Mouse (Mus musculus) macrophage (primary cell): ENCODE data around the gene Fmod. TPM values are rescaled to one million over a fixed set of nuclear protein-coding genes. Genes with fewer than 3 reads are reported as not detected.

Experiments
- H3K27ac ChIP-seq: fragments of 350-480 bp; formaldehyde crosslinking; 2 replicates; pipeline ENCODE4 v1.9.0; 2021
- H3K36me3 ChIP-seq: fragments of 350-480 bp; formaldehyde crosslinking; 2 replicates; pipeline ENCODE4 v1.9.0; 2021; ENCODE audit errors: inconsistent target
- H3K4me3 ChIP-seq: fragments of 350-480 bp; formaldehyde crosslinking; 2 replicates; pipeline ENCODE4 v1.9.0; 2021; ENCODE audit errors: inconsistent target
- H3K79me2 ChIP-seq: fragments of 350-480 bp; formaldehyde crosslinking; 2 replicates; pipeline ENCODE4 v1.9.0; 2021; ENCODE audit errors: inconsistent target
- WGBS: methylation state at CpG from one replicate; pipeline ENCODE4 v1.1.7; 2026; ENCODE audit warnings: inconsistent platforms; ENCODE audit not compliant: missing documents; 5-methylcytosine and 5-hydroxymethylcytosine counted together
- polyA plus RNA-seq: library from polyadenylated mRNA; stranded (reverse); fragments of 250-400 nt; gene quantifications from 3 replicates; pipeline ENCODE4 v1.2.4, GENCODE M21; 2018; ENCODE audit warnings: inconsistent platforms

Fmod gene
- polyA plus RNA-seq, 1 experiment from 2014 or later, result not detected

DNA sequence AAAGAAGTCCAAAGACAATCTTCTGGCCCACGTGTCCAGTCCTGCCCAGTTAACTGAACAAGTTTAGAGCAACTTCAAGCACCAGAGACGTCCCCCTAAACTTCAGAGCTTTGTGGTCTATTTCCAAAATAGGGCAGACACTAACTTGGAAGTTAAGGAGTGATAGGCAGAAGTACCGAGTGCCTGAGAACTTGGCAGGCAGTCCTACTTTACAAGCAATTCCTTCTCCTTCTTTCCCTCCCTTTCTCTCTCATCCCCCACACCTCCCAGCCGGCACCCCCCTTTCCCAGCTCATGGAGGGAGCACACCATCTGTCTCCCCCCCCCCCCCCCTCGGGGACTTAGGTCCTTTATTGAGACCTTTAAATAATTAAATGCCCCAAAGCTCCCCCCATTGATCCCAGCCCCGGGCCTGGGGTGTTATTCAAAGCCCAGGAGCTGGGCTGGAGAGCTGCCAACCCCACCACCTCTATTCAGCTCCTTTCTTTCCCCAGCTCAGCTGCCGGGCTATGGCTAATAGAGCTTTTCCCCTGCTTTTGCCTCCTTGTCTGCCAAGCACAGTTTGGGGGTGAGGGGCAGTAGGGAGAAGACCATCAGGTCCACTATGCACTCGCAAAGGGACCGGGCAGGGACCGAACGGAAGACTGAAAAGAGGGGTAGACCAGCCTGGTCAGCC is 25.5 kb downstream of the Fmod start:
- Histone ChIP-seq H3K79me2 (no peaks in the 10 kb centered on the region), H3K27ac (0 out of 2 replicates have a peak overlapping the region, but pooled peaks have one; percentile 81), H3K4me3 (no peak overlapping the region), H3K36me3 (no peaks in the 10 kb centered on the region)
- 55% methylated on average over 11 of the region's 11 CpGs for WGBS

GRCm38 (mm10) chr1:134063086-134063772 is 26.2 kb downstream of the Fmod start:
- peak overlapping the region; percentile 81 for H3K27ac ChIP-seq
- 19% methylated on average over 31 of the region's 33 CpGs for WGBS
- no peak overlapping the region for H3K4me3 ChIP-seq
- no peaks in the 10 kb centered on the region for H3K79me2 ChIP-seq
- no peaks in the 10 kb centered on the region for H3K36me3 ChIP-seq

GRCm38 (mm10) chr1:134063773-134064125 is 26.7 kb downstream of the Fmod start:
- Histone ChIP-seq H3K4me3 (no peak overlapping the region), H3K36me3 (no peaks in the 10 kb centered on the region), H3K27ac (peak overlapping the region; percentile 81), H3K79me2 (no peaks in the 10 kb centered on the region)
- 16% methylated on average over 9 of the region's 9 CpGs for WGBS

GRCm38 (mm10) chr1:134064296-134064831 is 27.3 kb downstream of the Fmod start:
- Histone ChIP-seq H3K27ac (peak overlapping the region; percentile 81), H3K79me2 (no peaks in the 10 kb centered on the region), H3K4me3 (no peak overlapping the region), H3K36me3 (no peaks in the 10 kb centered on the region)
- 100% methylated on average over 2 of the region's 2 CpGs for WGBS

DNA sequence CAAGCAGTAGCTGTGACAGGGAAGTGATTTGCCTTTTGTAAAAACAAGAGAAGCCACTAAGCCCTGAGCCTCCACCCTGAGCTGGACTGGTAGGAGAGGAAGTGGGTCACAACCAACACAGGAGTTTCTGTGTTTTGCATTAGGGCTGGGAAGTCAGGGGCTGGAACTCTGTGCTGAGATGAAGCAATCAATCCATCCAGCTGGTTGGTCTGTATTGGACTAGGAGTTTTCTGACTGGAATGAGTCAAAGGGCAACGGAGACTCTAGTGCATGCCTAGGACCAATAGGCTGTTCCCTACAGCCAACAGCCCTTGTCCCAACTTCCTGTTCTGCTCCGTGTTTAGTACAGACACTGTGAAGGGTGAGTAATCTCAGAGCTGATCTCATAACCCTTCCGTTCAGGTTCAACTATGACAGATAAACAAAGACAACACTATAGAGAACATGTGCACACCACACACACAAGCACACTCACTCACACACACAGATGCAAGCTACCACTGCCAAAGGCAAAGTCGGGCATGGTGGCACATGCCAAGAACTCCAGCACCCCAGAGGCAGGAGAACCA is 28.3 kb downstream of the Fmod start:
- Histone ChIP-seq H3K79me2 (no peaks in the 10 kb centered on the region), H3K4me3 (no peak overlapping the region), H3K27ac (peak overlapping the region; percentile 81), H3K36me3 (no peaks in the 10 kb centered on the region)
- 5% methylated on average over 4 of the region's 4 CpGs for WGBS

DNA sequence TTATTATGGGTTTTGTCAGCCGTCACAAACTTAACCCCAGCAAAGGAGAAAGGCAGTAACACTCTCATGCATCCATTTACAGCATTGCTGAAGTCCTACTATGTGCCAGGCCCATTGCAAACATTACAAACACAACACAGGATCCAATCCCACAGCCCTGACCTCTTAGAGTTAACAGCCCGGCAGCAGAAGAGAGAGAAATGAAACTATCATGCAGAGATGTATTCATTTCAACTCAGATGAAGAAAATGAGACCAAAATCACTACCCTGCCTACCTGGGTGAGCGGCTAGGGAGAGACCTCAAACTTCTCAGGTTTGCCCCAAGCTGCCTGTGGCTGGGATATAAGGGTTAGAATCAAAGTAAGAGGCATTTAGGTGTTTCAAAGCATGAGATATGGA is 29.5 kb downstream of the Fmod start:
- Histone ChIP-seq H3K4me3 (no peak overlapping the region), H3K36me3 (no peaks in the 10 kb centered on the region), H3K79me2 (no peaks in the 10 kb centered on the region), H3K27ac (no peak overlapping the region)
- 72% methylated on average over 2 of the region's 3 CpGs for WGBS

GRCm38 (mm10) chr1:134067143-134067619 is 30.1 kb downstream of the Fmod start:
- Histone ChIP-seq H3K4me3 (no peak overlapping the region), H3K36me3 (no peaks in the 10 kb centered on the region), H3K27ac (no peak overlapping the region), H3K79me2 (no peaks in the 10 kb centered on the region)
- WGBS, result 22% methylated on average over 8 of the region's 8 CpGs

GRCm38 (mm10) chr1:134070099-134070669 is 33.1 kb downstream of the Fmod start:
- no peaks in the 10 kb centered on the region; the same call in 1 of the 2 replicates for H3K36me3 ChIP-seq
- no peak overlapping the region for H3K27ac ChIP-seq
- no peaks in the 10 kb centered on the region for H3K79me2 ChIP-seq
- WGBS, result 87% methylated on average over 8 of the region's 8 CpGs
- no peak overlapping the region for H3K4me3 ChIP-seq

DNA sequence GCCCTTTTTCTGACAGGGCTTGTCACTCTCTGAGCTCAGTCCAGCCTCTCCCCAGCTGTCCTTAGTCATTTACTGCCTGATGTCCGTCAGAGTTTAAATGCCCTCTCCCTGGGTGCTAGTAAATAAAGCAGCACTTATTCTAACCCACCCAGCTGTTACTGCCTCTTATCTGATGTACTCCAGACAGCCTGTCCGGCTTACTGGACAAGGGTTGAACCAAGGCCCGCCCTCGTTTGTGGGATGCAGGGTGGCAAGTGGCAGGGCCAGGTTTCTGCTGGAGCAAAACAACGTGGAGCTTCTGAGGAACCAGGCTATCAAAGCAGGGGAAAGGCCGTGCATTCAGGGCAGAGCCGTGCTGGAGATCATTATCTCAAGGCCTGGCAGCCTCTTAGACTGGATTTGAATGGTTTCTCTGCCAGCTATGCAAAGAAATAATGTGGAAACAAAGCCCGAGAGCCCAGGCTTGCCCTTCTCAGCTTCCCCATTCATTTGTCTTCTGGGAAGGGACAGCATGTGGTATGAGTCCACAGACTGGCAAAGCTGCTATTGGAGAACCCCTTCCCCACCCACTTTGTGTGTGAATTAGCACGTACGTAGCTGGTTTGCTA is 34.5 kb downstream of the Fmod start:
- Histone ChIP-seq H3K36me3 (peaks cover 5% of the 10 kb centered on the region; the same call in 1 of the 2 replicates), H3K27ac (no peak overlapping the region), H3K79me2 (peaks cover 6% of the 10 kb centered on the region; the same call in 1 of the 2 replicates), H3K4me3 (no peak overlapping the region)
- 77% methylated on average over 10 of the region's 10 CpGs for WGBS

DNA sequence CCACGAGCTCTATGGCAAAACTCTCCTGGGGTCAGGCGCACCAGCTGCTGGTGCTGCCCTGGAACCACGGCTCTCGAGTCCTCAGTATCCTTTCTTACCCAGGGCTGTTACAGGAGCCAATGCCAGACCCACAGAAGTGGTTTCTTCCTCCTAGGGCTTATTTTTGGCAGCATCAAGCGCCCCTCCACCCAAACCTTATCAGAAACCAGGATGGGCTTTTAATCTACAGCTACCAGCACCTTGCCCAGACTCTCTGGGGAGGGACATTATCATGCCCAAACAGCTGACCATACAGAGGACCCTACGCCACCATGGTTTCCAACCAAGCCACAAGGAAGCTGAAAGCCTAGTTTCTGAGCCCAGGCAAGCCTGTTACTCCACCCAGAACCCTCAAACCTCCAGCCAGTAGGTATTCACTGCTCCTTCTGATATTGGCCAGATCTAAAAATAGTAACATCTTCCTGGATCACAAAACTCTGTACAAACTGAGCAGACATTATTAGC is 36.1 kb downstream of the Fmod start:
- Histone ChIP-seq H3K4me3 (no peak overlapping the region), H3K27ac (no peak overlapping the region), H3K36me3 (peaks cover 12% of the 10 kb centered on the region; the same call in 1 of the 2 replicates), H3K79me2 (peaks cover 22% of the 10 kb centered on the region)
- 60% methylated on average over 6 of the region's 6 CpGs for WGBS

DNA sequence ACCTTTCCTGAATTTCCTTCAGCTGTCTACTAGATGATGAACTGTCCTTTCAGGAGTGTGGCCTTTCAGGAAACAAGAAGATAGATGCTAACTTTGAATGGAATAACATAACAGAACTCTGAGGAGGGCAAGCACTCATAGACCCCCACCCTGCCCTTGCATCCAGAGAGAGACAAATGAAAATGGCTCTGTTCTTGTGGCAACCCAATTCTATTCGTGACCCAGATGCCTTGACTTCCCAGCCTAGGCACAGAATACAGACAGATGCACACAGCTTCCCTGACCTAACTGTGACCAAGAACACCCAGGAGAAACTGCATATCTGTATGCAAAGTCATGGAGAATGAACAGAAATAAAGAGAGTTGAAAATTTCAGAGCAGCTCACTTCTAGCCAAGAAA is 36.6 kb downstream of the Fmod start:
- H3K36me3 ChIP-seq, result peaks cover 12% of the 10 kb centered on the region; the same call in 1 of the 2 replicates
- WGBS, result 91% methylated on average over 1 of the region's 1 CpGs
- peaks cover 27% of the 10 kb centered on the region for H3K79me2 ChIP-seq
- H3K4me3 ChIP-seq, result no peak overlapping the region
- H3K27ac ChIP-seq, result no peak overlapping the region

DNA sequence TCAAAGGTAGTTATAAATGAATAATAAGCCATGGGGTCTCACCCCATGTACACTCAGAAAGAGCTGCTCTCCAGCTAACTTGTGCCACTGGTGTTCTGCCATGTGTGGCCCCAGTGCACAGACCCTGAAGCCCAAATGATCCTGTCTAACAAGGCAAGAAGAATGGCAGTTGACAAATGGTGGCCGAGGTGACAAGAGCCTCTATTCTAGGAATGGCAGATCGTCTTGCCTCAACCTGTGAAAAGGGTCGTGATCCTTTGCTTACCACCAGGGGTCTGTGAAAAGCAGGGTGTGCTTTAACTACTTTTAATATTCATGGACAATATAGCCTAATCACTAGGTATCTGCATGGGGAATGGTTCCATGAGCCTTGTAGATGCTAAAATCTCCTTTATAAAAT is 37.1 kb downstream of the Fmod start:
- Histone ChIP-seq H3K27ac (no peak overlapping the region), H3K36me3 (peaks cover 12% of the 10 kb centered on the region; the same call in 1 of the 2 replicates), H3K79me2 (peaks cover 30% of the 10 kb centered on the region), H3K4me3 (no peak overlapping the region)
- 91% methylated on average over 3 of the region's 3 CpGs for WGBS

- peaks cover 12% of the 10 kb centered on the region; the same call in 1 of the 2 replicates for H3K36me3 ChIP-seq
- no peak overlapping the region for H3K27ac ChIP-seq
- H3K79me2 ChIP-seq, result peaks cover 30% of the 10 kb centered on the region
- 95% methylated on average over 10 of the region's 10 CpGs for WGBS
- H3K4me3 ChIP-seq, result no peak overlapping the region
Measured at GRCm38 (mm10) chr1:134074606-134075005, 37.6 kb downstream of the Fmod start.

DNA sequence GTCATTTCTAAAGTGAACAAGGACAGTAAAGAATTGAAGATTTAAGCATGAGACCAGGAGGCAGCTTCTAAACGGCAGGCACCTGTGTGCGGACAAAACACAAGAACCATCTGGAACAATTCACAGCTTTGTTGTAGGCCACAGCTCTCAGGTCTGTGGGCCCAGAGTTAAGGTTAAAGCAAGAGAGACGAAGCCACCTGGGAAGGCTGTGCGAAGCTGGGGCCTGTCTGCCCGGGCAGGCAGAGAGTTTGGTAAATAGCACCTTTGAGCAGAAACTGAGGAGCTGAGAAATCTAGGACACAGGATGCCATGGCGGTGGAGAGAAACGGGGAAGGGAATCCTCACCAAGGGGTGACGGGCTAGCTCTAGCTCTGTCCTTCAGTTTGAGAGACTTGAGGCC is 38.5 kb downstream of the Fmod start:
- Histone ChIP-seq H3K79me2 (peaks cover 30% of the 10 kb centered on the region), H3K36me3 (peaks cover 12% of the 10 kb centered on the region; the same call in 1 of the 2 replicates), H3K27ac (no peak overlapping the region), H3K4me3 (no peak overlapping the region)
- 98% methylated on average over 8 of the region's 8 CpGs for WGBS
